Mouse (Mus musculus): ENCODE measurements around the gene Adgrf2.

The Adgrf2 gene

GRCm38 (mm10) chr17:42741801-42742217, at the start of gene Adgrf2:
Gene Adgrf2 (minus strand): TSS chr17:42742179.
- DNase-seq (ENCODE audit: low read depth): no peak

- DNase-seq (ENCODE audit: low read depth): no peak
Measured at GRCm38 (mm10) chr17:42790787-42791186, 48.8 kb upstream of the Adgrf2 start.

GRCm38 (mm10) chr17:42789723-42790122, 47.7 kb upstream of the Adgrf2 start:
- no peak for DNase-seq (ENCODE audit: low read depth)

- no peak for DNase-seq (ENCODE audit: low read depth)
Measured at GRCm38 (mm10) chr17:42788686-42789453, 46.9 kb upstream of the Adgrf2 start.

- peak; percentile 74 for DNase-seq (ENCODE audit: low read depth)
Measured at GRCm38 (mm10) chr17:42782156-42782757, 40.3 kb upstream of the Adgrf2 start.

- DNase-seq (ENCODE audit: low read depth): no peak
Measured at GRCm38 (mm10) chr17:42753791-42754190, 11.8 kb upstream of the Adgrf2 start.

- no peak for DNase-seq (ENCODE audit: low read depth)
Measured at GRCm38 (mm10) chr17:42752173-42752572, 10.2 kb upstream of the Adgrf2 start.

- no peak for DNase-seq (ENCODE audit: low read depth)
Measured at GRCm38 (mm10) chr17:42745657-42746420, 3.9 kb upstream of the Adgrf2 start.

- no peak for DNase-seq (ENCODE audit: low read depth)
Measured at GRCm38 (mm10) chr17:42742823-42743222, 844 bp upstream of the Adgrf2 start.

GRCm38 (mm10) chr17:42738794-42739193, 3.2 kb downstream of the Adgrf2 start:
- DNase-seq (ENCODE audit: low read depth): no peak

- DNase-seq (ENCODE audit: low read depth): peak; percentile 2
Measured at GRCm38 (mm10) chr17:42717161-42717560, 24.8 kb downstream of the Adgrf2 start.

GRCm38 (mm10) chr17:42714991-42715390, 27.0 kb downstream of the Adgrf2 start:
- no peak for DNase-seq (ENCODE audit: low read depth)

GRCm38 (mm10) chr17:42710717-42711116, 31.3 kb downstream of the Adgrf2 start:
- no peak for DNase-seq (ENCODE audit: low read depth)

GRCm38 (mm10) chr17:42705611-42706010, 36.4 kb downstream of the Adgrf2 start:
- no peak for DNase-seq (ENCODE audit: low read depth)

- no peak for DNase-seq (ENCODE audit: low read depth)
Measured at GRCm38 (mm10) chr17:42702198-42702597, 39.8 kb downstream of the Adgrf2 start.

GRCm38 (mm10) chr17:42694730-42695129, 47.2 kb downstream of the Adgrf2 start:
- DNase-seq (ENCODE audit: low read depth): no peak

GRCm38 (mm10) chr17:42692136-42692535, 49.8 kb downstream of the Adgrf2 start, which contains the start of gene Adgrf4:
Gene Adgrf4 (minus strand): TSS chr17:42692284.
- no peak for DNase-seq (ENCODE audit: low read depth)

- DNase-seq (ENCODE audit: low read depth): no peak
Measured at GRCm38 (mm10) chr17:42690531-42690930, 51.4 kb downstream of the Adgrf2 start.
